Mouse (Mus musculus): ENCODE measurements around the gene Fam131c.

DNA sequence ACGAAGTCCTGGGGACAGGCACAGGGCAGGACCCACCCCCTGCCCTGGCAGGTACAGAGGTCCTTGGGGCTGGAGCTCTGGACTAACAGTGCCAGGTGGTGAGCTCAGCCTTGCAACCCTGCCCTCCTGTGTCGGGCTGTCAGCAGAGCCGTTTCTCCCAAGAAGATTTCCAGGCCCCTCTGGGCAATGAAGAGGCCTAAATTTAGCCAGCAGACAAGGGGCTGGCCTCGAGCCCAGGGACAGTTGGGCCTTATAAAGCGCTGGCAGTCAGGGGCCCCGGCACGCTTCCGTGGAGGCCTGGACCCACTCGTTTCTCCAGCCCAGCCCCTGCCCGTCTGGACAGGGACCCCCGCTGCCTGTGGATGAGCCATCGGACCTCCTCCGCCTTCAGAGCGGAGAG lies 53.4 kb downstream of the Fam131c start:
- no peak for TF ChIP-seq EP300 (IDR thresholded peaks at IDR 0.05; ENCODE audit: low read depth)
- no peak for TF ChIP-seq CTCF (IDR thresholded peaks at IDR 0.05; ENCODE audit: low read depth)
